Comparison of ENCODE assay signal across 9 mouse cellular contexts in the genomic region with DNA sequence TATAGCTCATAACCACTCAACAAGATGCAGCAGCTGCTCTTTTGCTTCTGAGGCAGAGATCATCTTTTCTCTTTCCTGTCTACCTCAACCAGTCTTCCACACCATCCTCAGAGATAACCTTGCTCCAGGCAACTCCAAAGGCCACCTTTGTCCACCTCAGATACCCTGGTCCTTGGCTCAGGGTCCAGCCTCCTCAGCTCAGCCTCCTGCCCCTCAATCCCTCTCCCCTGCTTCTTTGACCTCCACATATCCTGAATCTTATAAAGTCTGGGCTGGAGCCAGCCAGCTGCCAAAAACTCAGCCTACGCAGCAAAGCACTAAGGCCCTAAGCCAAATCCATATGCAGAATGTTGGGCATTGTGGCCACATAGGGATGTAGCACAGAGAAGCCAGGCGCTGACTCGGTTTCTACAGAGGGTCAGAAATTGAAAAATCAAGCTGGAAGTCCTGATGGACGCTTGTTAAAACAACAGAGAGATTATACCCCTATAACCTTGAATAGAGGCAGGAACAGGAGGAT. TPM values are rescaled to one million over a fixed set of nuclear protein-coding genes. Genes with fewer than 3 reads are reported as not detected.
A peak's percentile ranks its signal among the peaks of the same experiment; 100 is the strongest.
DNase-seq lines count a peak whose midpoint lies in the region; ATAC-seq and TF ChIP-seq lines count a peak whose summit lies in the region.
"Had no signal": no experiment of that assay in that cellular context is flagged by ENCODE, and none has a peak within 500 bp of the region (broad histone marks: within the 10 kb centered on the region; RNA-seq: fewer than 3 reads in every experiment).

No protein-coding gene starts in this region.

- no peaks in the 10 kb centered on the region for H3K36me3 ChIP-seq in lung, postnatal 0 days (ENCODE audit: insufficient read depth, low read length)
- H3K36me3 ChIP-seq in limb, embryonic 15.5 days, result peaks cover 12% of the 10 kb centered on the region; the same call in 1 of the 2 replicates
- H3K36me3 ChIP-seq in stomach, embryonic 15.5 days, result no peaks in the 10 kb centered on the region

- peak; percentile 19 for DNase-seq in cerebellum, adult 9-10 months
- no peak for DNase-seq in cerebellum, postnatal 25 days
- DNase-seq in lung, postnatal 0 days (ENCODE audit: low spot score), result no peak
- no peak for DNase-seq in lung, adult 18-20 months
- DNase-seq in left cerebral cortex, postnatal 25 days (ENCODE audit: low spot score in 2 of 2), result no peak
- DNase-seq in layer of hippocampus, adult 9-10 months (ENCODE audit: low spot score), result no peak
- DNase-seq: kidney, postnatal 36 days had no signal

- intact Hi-C loops in left cerebral cortex, postnatal 25 days (cut with DNase I), result no loop called here

- H3K27ac ChIP-seq in lung, postnatal 0 days (ENCODE audit: low read length), result peak overlapping the region; percentile 81
- H3K27ac ChIP-seq in limb, embryonic 15.5 days, result peak overlapping the region; percentile 90
- H3K27ac ChIP-seq in stomach, embryonic 15.5 days, result peak overlapping the region; percentile 93

- WGBS in lung, postnatal 0 days, result 68% methylated on average over 4 of the region's 4 CpGs
- 77% methylated on average over 4 of the region's 4 CpGs for WGBS in limb, embryonic 15.5 days
- WGBS in stomach, embryonic 15.5 days, result 79% methylated on average over 4 of the region's 4 CpGs

- peak overlapping the region; percentile 85 for H3K4me2 ChIP-seq in lung, postnatal 0 days (replicated peaks; ENCODE audit: low read depth, low read length)
- H3K4me2 ChIP-seq in limb, embryonic 15.5 days, result peak overlapping the region; percentile 82; the same call in 1 of the 2 replicates
- peak overlapping the region; percentile 83 for H3K4me2 ChIP-seq in stomach, embryonic 15.5 days

- H3K4me3 ChIP-seq in lung, postnatal 0 days (ENCODE audit: low read depth, low read length), result no peak overlapping the region
- no peak overlapping the region for H3K4me3 ChIP-seq in limb, embryonic 15.5 days
- H3K4me3 ChIP-seq in stomach, embryonic 15.5 days (replicated peaks), result no peak overlapping the region; the same call in 1 of the 2 replicates

- H3K4me1 ChIP-seq in lung, postnatal 0 days (ENCODE audit: insufficient read depth, low read depth, low read length), result peaks cover 21% of the 10 kb centered on the region
- H3K4me1 ChIP-seq in limb, embryonic 15.5 days, result peaks cover 44% of the 10 kb centered on the region
- H3K4me1 ChIP-seq in stomach, embryonic 15.5 days, result peaks cover 39% of the 10 kb centered on the region

- no peaks in the 10 kb centered on the region for H3K9me3 ChIP-seq in lung, postnatal 0 days (ENCODE audit: low read length)
- no peaks in the 10 kb centered on the region for H3K9me3 ChIP-seq in limb, embryonic 15.5 days
- no peaks in the 10 kb centered on the region for H3K9me3 ChIP-seq in stomach, embryonic 15.5 days

- H3K27me3 ChIP-seq in lung, postnatal 0 days (replicated peaks; ENCODE audit: insufficient read depth, low read length), result no peaks in the 10 kb centered on the region
- H3K27me3 ChIP-seq in limb, embryonic 15.5 days, result no peaks in the 10 kb centered on the region
- no peaks in the 10 kb centered on the region for H3K27me3 ChIP-seq in stomach, embryonic 15.5 days (replicated peaks)

- H3K9ac ChIP-seq in lung, postnatal 0 days (replicated peaks; ENCODE audit: low read depth), result 0 out of 2 replicates have a peak overlapping the region, but pooled peaks have one; percentile 23
- H3K9ac ChIP-seq in limb, embryonic 15.5 days, result no peak overlapping the region
- no peak overlapping the region for H3K9ac ChIP-seq in stomach, embryonic 15.5 days

- no peak for TF ChIP-seq CTCF in lung, postnatal 0 days (IDR thresholded peaks at IDR 0.05)

- ATAC-seq in lung, postnatal 0 days, result no peak
- no peak for ATAC-seq in limb, embryonic 15.5 days (ENCODE audit: insufficient number of reproducible peaks, low FRiP score, low TSS enrichment, low read depth)
- no peak for ATAC-seq in stomach, embryonic 15.5 days (ENCODE audit: insufficient read depth, low FRiP score, low read depth)

- no peak for TF ChIP-seq EP300 in lung, postnatal 0 days (IDR thresholded peaks at IDR 0.05)

RNA-seq across cellular contexts. Expression of a gene that starts 5.8 kb away (rescaled TPM):
- polyA plus RNA-seq in lung, postnatal 0 days (2015; fragmentation: Nextera tagmentation; extraction: Ambion mirVana), result 26.6 and 32.0 TPM in 2 replicates
- polyA plus RNA-seq in limb, embryonic 15.5 days (2015; fragmentation: Nextera tagmentation; extraction: Ambion mirVana), result 64.3 and 68.9 TPM in 2 replicates
- polyA plus RNA-seq in stomach, embryonic 15.5 days (2015; fragmentation: Nextera tagmentation; extraction: Ambion mirVana), result 58.8 and 63.4 TPM in 2 replicates
- 10 to 100 TPM; 75.5 to 76.4 TPM for total RNA-seq in left cerebral cortex, postnatal 25 days (2021)

RNA-seq across cellular contexts. Expression of a gene that starts 7.1 kb away (rescaled TPM):
- polyA plus RNA-seq in lung, postnatal 0 days (2015; fragmentation: Nextera tagmentation; extraction: Ambion mirVana), result 93.6 and 98.7 TPM in 2 replicates
- 56.1 and 58.6 TPM in 2 replicates for polyA plus RNA-seq in limb, embryonic 15.5 days (2015; fragmentation: Nextera tagmentation; extraction: Ambion mirVana)
- polyA plus RNA-seq in stomach, embryonic 15.5 days (2015; fragmentation: Nextera tagmentation; extraction: Ambion mirVana), result 67.7 and 73.3 TPM in 2 replicates
- 1 to 10 TPM in 1 of 2 experiments, under 1 TPM in 1; 0.78 to 1.5 TPM for total RNA-seq in left cerebral cortex, postnatal 25 days (2021)

RNA-seq across cellular contexts. Expression of a gene that starts 8.9 kb away (rescaled TPM):
- 0.97 and 1.0 TPM in 2 replicates for polyA plus RNA-seq in lung, postnatal 0 days (2015; fragmentation: Nextera tagmentation; extraction: Ambion mirVana)
- 1.7 and 2.2 TPM in 2 replicates for polyA plus RNA-seq in limb, embryonic 15.5 days (2015; fragmentation: Nextera tagmentation; extraction: Ambion mirVana)
- 2.8 and 2.9 TPM in 2 replicates for polyA plus RNA-seq in stomach, embryonic 15.5 days (2015; fragmentation: Nextera tagmentation; extraction: Ambion mirVana)
- not detected for total RNA-seq in left cerebral cortex, postnatal 25 days (2021)

RNA-seq across cellular contexts. Expression of a gene that starts 28.8 kb away (rescaled TPM):
- 6.8 and 7.4 TPM in 2 replicates for polyA plus RNA-seq in lung, postnatal 0 days (2015; fragmentation: Nextera tagmentation; extraction: Ambion mirVana)
- polyA plus RNA-seq in limb, embryonic 15.5 days (2015; fragmentation: Nextera tagmentation; extraction: Ambion mirVana), result 8.0 and 9.0 TPM in 2 replicates
- polyA plus RNA-seq in stomach, embryonic 15.5 days (2015; fragmentation: Nextera tagmentation; extraction: Ambion mirVana), result 5.4 and 7.2 TPM in 2 replicates
- 1 to 10 TPM; 3.1 to 4.4 TPM for total RNA-seq in left cerebral cortex, postnatal 25 days (2021)

RNA-seq across cellular contexts. Expression of a gene that starts 29.0 kb away (rescaled TPM):
- 121 and 126 TPM in 2 replicates for polyA plus RNA-seq in lung, postnatal 0 days (2015; fragmentation: Nextera tagmentation; extraction: Ambion mirVana)
- 164 and 165 TPM in 2 replicates for polyA plus RNA-seq in limb, embryonic 15.5 days (2015; fragmentation: Nextera tagmentation; extraction: Ambion mirVana)
- 113 and 123 TPM in 2 replicates for polyA plus RNA-seq in stomach, embryonic 15.5 days (2015; fragmentation: Nextera tagmentation; extraction: Ambion mirVana)
- total RNA-seq in left cerebral cortex, postnatal 25 days (2021), result 100 to 1,000 TPM; 279 to 287 TPM
